In the genomic region with DNA sequence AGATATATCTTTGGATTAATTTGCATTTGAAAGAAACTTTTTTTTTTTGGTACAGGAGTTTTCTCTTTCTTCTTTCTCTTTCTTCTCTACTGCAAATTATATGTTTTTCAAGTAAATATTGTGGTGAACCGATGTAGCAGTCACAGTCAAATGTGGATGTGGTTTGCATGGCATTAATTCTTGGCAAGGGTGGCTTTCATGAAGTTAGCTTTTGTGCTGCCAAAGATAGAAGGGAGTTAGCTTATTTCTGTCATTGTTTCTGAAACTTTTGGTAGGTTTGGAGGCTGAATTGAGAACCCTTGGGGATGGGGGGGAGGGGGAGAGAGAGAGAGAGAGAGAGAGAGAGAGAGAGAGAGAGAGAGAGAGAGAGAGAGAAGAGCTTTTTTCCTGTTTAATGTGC, we compare ENCODE assay signal across 9 mouse cellular contexts.
A peak's percentile ranks its signal among the peaks of the same experiment; 100 is the strongest.
DNase-seq lines count a peak whose midpoint lies in the region; ATAC-seq and TF ChIP-seq lines count a peak whose summit lies in the region.
"Had no signal": no experiment of that assay in that cellular context is flagged by ENCODE, and none has a peak within 500 bp of the region (broad histone marks: within the 10 kb centered on the region; RNA-seq: fewer than 3 reads in every experiment).

No protein-coding gene starts in this region.

- no peak for TF ChIP-seq POLR2A in myocyte (IDR thresholded peaks at IDR 0.05; ENCODE audit: insufficient read length, low read depth)

- no peaks in the 10 kb centered on the region for H3K79me2 ChIP-seq in myocyte (ENCODE audit: control insufficient read depth, insufficient read depth)

- peak overlapping the region; percentile 47 for H3K4me2 ChIP-seq in intestine, embryonic 14.5 days (ENCODE audit: low read length)
- no peak overlapping the region for H3K4me2 ChIP-seq in intestine, postnatal 0 days (replicated peaks; ENCODE audit: low read depth)
- H3K4me2 ChIP-seq in hindbrain, embryonic 11.5 days (replicated peaks; ENCODE audit: low read depth, low read length), result peak overlapping the region; percentile 35
- H3K4me2 ChIP-seq in myocyte (ENCODE audit: low read depth), result peak overlapping the region; percentile 45

- WGBS in intestine, embryonic 14.5 days, result 58% methylated on average over 1 of the region's 1 CpGs
- 77% methylated on average over 1 of the region's 1 CpGs for WGBS in intestine, postnatal 0 days
- 74% methylated on average over 1 of the region's 1 CpGs for WGBS in embryonic facial prominence, embryonic 10.5 days
- WGBS in hindbrain, embryonic 11.5 days, result 17% methylated on average over 1 of the region's 1 CpGs

- H3K27me3 ChIP-seq in intestine, embryonic 14.5 days (replicated peaks; ENCODE audit: control insufficient read depth, insufficient read depth, low read length), result no peaks in the 10 kb centered on the region
- no peaks in the 10 kb centered on the region for H3K27me3 ChIP-seq in intestine, postnatal 0 days (replicated peaks; ENCODE audit: control insufficient read depth, insufficient read depth, low read length)
- no peaks in the 10 kb centered on the region; the same call in 1 of the 2 replicates for H3K27me3 ChIP-seq in embryonic facial prominence, embryonic 10.5 days (replicated peaks; ENCODE audit: low read depth, poor library complexity, severe bottlenecking)
- H3K27me3 ChIP-seq in hindbrain, embryonic 11.5 days (ENCODE audit: control insufficient read depth, insufficient read depth, low read length), result no peaks in the 10 kb centered on the region
- no peaks in the 10 kb centered on the region for H3K27me3 ChIP-seq in myocyte (ENCODE audit: control insufficient read depth, insufficient read depth, insufficient read length)

- H3K4me1 ChIP-seq in intestine, embryonic 14.5 days (replicated peaks; ENCODE audit: control insufficient read depth, insufficient read depth, low read length), result peaks cover 9% of the 10 kb centered on the region; the same call in 1 of the 2 replicates
- H3K4me1 ChIP-seq in intestine, postnatal 0 days (replicated peaks; ENCODE audit: control insufficient read depth, insufficient read depth, low read length), result no peaks in the 10 kb centered on the region
- peaks cover 51% of the 10 kb centered on the region for H3K4me1 ChIP-seq in embryonic facial prominence, embryonic 10.5 days
- peaks cover 9% of the 10 kb centered on the region for H3K4me1 ChIP-seq in hindbrain, embryonic 11.5 days (replicated peaks; ENCODE audit: control insufficient read depth, insufficient read depth, low read length)

- H3K9ac ChIP-seq in intestine, embryonic 14.5 days (ENCODE audit: low read length), result peak overlapping the region; percentile 29
- H3K9ac ChIP-seq in intestine, postnatal 0 days (ENCODE audit: low read depth, low read length), result no peak overlapping the region
- H3K9ac ChIP-seq in hindbrain, embryonic 11.5 days (ENCODE audit: low read depth, low read length), result peak overlapping the region; percentile 40; the same call in 1 of the 2 replicates

- H3K36me3 ChIP-seq in intestine, embryonic 14.5 days (ENCODE audit: control insufficient read depth, insufficient read depth, low read length), result no peaks in the 10 kb centered on the region
- H3K36me3 ChIP-seq in intestine, postnatal 0 days (ENCODE audit: control insufficient read depth, insufficient read depth), result no peaks in the 10 kb centered on the region
- no peaks in the 10 kb centered on the region for H3K36me3 ChIP-seq in embryonic facial prominence, embryonic 10.5 days (replicated peaks)
- 0 out of 2 replicates have a peak, but pooled peaks cover 2% of the 10 kb centered on the region for H3K36me3 ChIP-seq in hindbrain, embryonic 11.5 days (ENCODE audit: control insufficient read depth, insufficient read depth, low read length)
- H3K36me3 ChIP-seq in myocyte (ENCODE audit: control insufficient read depth, insufficient read depth), result no peaks in the 10 kb centered on the region

- peak overlapping the region; percentile 26 for H3K4me3 ChIP-seq in intestine, embryonic 14.5 days (ENCODE audit: low read depth, low read length)
- H3K4me3 ChIP-seq in intestine, postnatal 0 days (ENCODE audit: low read depth, low read length), result no peak overlapping the region
- peak overlapping the region; percentile 39 for H3K4me3 ChIP-seq in embryonic facial prominence, embryonic 10.5 days
- H3K4me3 ChIP-seq in hindbrain, embryonic 11.5 days (ENCODE audit: low read depth, low read length), result peak overlapping the region; percentile 30
- H3K4me3 ChIP-seq in myocyte, result no peak overlapping the region

- no peak for ATAC-seq in intestine, embryonic 14.5 days (replicated peaks; ENCODE audit: low FRiP score, low TSS enrichment, low read depth)
- ATAC-seq in intestine, postnatal 0 days, result no peak
- ATAC-seq in hindbrain, embryonic 11.5 days (ENCODE audit: low FRiP score), result no peak

- TF ChIP-seq CTCF in intestine, postnatal 0 days (IDR thresholded peaks at IDR 0.05; ENCODE audit: low read depth), result no peak

- no peak overlapping the region for H3ac ChIP-seq in myocyte (ENCODE audit: control insufficient read depth, insufficient read length)

- H3K9me3 ChIP-seq in intestine, embryonic 14.5 days (ENCODE audit: control insufficient read depth, low read length), result no peaks in the 10 kb centered on the region
- H3K9me3 ChIP-seq in intestine, postnatal 0 days (ENCODE audit: control insufficient read depth), result no peaks in the 10 kb centered on the region
- H3K9me3 ChIP-seq in embryonic facial prominence, embryonic 10.5 days, result no peaks in the 10 kb centered on the region
- no peaks in the 10 kb centered on the region for H3K9me3 ChIP-seq in hindbrain, embryonic 11.5 days (ENCODE audit: control insufficient read depth, low read length)

- no peak for DNase-seq in intestine, embryonic 14.5 days (ENCODE audit: low spot score)
- no peak for DNase-seq in embryonic facial prominence, embryonic 10.5 days (ENCODE audit: low spot score)
- DNase-seq in hindbrain, embryonic 11.5 days (ENCODE audit: low spot score), result peak; percentile 23
- no peak for DNase-seq in right cerebral cortex, postnatal 10 days (ENCODE audit: low spot score in 2 of 2)
- no peak for DNase-seq in thymus, postnatal 10 days (ENCODE audit: low spot score in 2 of 2)
- DNase-seq in cerebellum, postnatal 4 days (ENCODE audit: low spot score in 2 of 2), result no peak
- DNase-seq: cerebellum, postnatal 25 days had no signal

- H3K27ac ChIP-seq in intestine, embryonic 14.5 days (ENCODE audit: low read depth), result peak overlapping the region; percentile 51
- no peak overlapping the region for H3K27ac ChIP-seq in intestine, postnatal 0 days (ENCODE audit: low read depth, low read length)
- peak overlapping the region; percentile 55 for H3K27ac ChIP-seq in embryonic facial prominence, embryonic 10.5 days (replicated peaks)
- peak overlapping the region; percentile 84 for H3K27ac ChIP-seq in hindbrain, embryonic 11.5 days (ENCODE audit: low read depth, low read length)

TF ChIP-seq in myocyte, 11 proteins besides CTCF, POLR2A, EP300 and RAD21:
- TF ChIP-seq POLR2AphosphoS2 (IDR thresholded peaks at IDR 0.05; ENCODE audit: insufficient read length, low read depth), result no peak
- no peak for TF ChIP-seq REST (IDR thresholded peaks at IDR 0.05; ENCODE audit: insufficient read depth, insufficient read length)
- TF ChIP-seq SRF (IDR thresholded peaks at IDR 0.05; ENCODE audit: control insufficient read depth, insufficient read length, low read depth), result no peak
- TF ChIP-seq MAX (IDR thresholded peaks at IDR 0.05; ENCODE audit: low read depth), result no peak
- TF ChIP-seq MYOG (IDR thresholded peaks at IDR 0.05; ENCODE audit: control insufficient read depth in 1 of 3, insufficient read depth in 1 of 3, insufficient read length in 2 of 3, low read depth in 2 of 3), result no peak
- no peak for TF ChIP-seq CEBPB (IDR thresholded peaks at IDR 0.05; ENCODE audit: insufficient read depth, poor library complexity, severe bottlenecking)
- no peak for TF ChIP-seq E2F4 (IDR thresholded peaks at IDR 0.05; ENCODE audit: insufficient read depth)
- no peak for TF ChIP-seq TCF3 (IDR thresholded peaks at IDR 0.05; ENCODE audit: insufficient read length, low read depth)
- TF ChIP-seq MYOD1 (IDR thresholded peaks at IDR 0.05; ENCODE audit: control insufficient read depth in 1 of 3, insufficient read length in 2 of 3, low read depth in 2 of 3), result no peak
- no peak for TF ChIP-seq TCF12 (IDR thresholded peaks at IDR 0.05; ENCODE audit: insufficient read depth, poor library complexity, severe bottlenecking)
- no peak for TF ChIP-seq USF1 (IDR thresholded peaks at IDR 0.05; ENCODE audit: low read depth)

Comparison
In these comparisons a context has a peak if more than half of its experiments do, and no peak if none do; other contexts are left out.
1. H3K4me3 ChIP-seq: peak in intestine, embryonic 14.5 days (single experiment), embryonic facial prominence, embryonic 10.5 days (single experiment) and hindbrain, embryonic 11.5 days (single experiment); none in intestine, postnatal 0 days (single experiment) and myocyte (single experiment).